Mouse (Mus musculus): Measurements from ENCODE around the gene Gm12830. TPM values are rescaled to one million over a fixed set of nuclear protein-coding genes. Genes with fewer than 3 reads are reported as not detected.

Gm12830 gene
- polyA plus RNA-seq, 1 experiment from 2014 or later = not detected

GRCm38 (mm10) chr4:114882232-114882631 lies 60.7 kb downstream of the Gm12830 start:
- no peaks in the 10 kb centered on the region for H3K79me2 ChIP-seq (ENCODE audit: inconsistent target)
- no peak overlapping the region for H3K27ac ChIP-seq
- WGBS (ENCODE audit: missing documents) = 100% methylated on average over 1 of the region's 1 CpGs
- H3K36me3 ChIP-seq (ENCODE audit: inconsistent target) = no peaks in the 10 kb centered on the region
- H3K4me3 ChIP-seq (ENCODE audit: inconsistent target) = no peak overlapping the region

- Histone ChIP-seq H3K4me3 (ENCODE audit: inconsistent target) (no peak overlapping the region), H3K27ac (no peak overlapping the region), H3K36me3 (ENCODE audit: inconsistent target) (no peaks in the 10 kb centered on the region), H3K79me2 (ENCODE audit: inconsistent target) (no peaks in the 10 kb centered on the region)
- WGBS (ENCODE audit: missing documents) = 25% methylated on average over 3 of the region's 4 CpGs
These were observed 76.3 kb downstream of the Gm12830 start for GRCm38 (mm10) chr4:114897853-114898252.

- Histone ChIP-seq H3K36me3 (ENCODE audit: inconsistent target) (no peaks in the 10 kb centered on the region), H3K27ac (no peak overlapping the region), H3K79me2 (ENCODE audit: inconsistent target) (no peaks in the 10 kb centered on the region), H3K4me3 (ENCODE audit: inconsistent target) (no peak overlapping the region)
- WGBS (ENCODE audit: missing documents) = 9% methylated on average over 3 of the region's 3 CpGs
These were observed 78.4 kb downstream of the Gm12830 start for GRCm38 (mm10) chr4:114899885-114900284.

DNA sequence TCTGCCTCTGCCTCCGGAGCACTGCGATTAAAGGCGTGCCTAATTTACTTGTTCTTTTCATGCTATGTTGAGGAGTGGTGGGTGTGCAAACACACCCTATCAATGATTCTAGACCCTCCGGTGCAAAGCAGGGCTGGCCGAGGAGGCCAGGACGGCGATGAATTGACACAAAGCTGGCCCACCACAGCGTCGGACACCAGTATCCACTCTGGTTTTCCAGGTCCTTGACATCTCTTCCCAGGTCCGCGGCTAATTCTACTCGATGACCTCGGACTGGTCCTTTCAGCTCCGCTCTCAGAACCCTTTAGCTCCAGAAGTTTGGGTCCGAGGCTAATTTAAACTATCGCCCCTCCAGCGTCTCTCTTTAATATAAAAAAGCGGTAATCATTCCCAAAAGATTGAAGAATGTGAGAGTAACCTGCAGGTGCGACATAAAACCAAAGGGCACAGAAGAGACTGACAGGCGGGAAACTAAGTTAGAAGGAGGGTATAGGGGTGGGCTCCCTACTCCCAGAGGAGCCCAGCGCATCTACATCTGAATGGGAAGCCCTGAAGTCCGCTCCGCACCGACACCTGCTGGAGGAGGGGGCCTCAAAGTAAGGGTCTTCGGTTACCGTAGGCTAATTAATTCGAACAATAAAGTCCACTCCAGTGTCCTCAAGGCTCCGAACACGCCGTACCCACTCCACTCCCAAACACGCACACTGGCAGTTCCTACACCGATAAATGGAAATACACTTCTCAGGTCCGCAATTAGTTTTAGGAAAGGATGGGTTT lies 79.5 kb downstream of the Gm12830 start:
- Histone ChIP-seq H3K79me2 (ENCODE audit: inconsistent target) (no peaks in the 10 kb centered on the region), H3K27ac (no peak overlapping the region), H3K36me3 (ENCODE audit: inconsistent target) (no peaks in the 10 kb centered on the region), H3K4me3 (ENCODE audit: inconsistent target) (no peak overlapping the region)
- 13% methylated on average over 33 of the region's 33 CpGs for WGBS (ENCODE audit: missing documents)

GRCm38 (mm10) chr4:114901643-114902351 lies 80.3 kb downstream of the Gm12830 start:
- Histone ChIP-seq H3K36me3 (ENCODE audit: inconsistent target) (no peaks in the 10 kb centered on the region), H3K79me2 (ENCODE audit: inconsistent target) (no peaks in the 10 kb centered on the region), H3K4me3 (ENCODE audit: inconsistent target) (no peak overlapping the region), H3K27ac (no peak overlapping the region)
- WGBS (ENCODE audit: missing documents) = 4% methylated on average over 42 of the region's 42 CpGs

DNA sequence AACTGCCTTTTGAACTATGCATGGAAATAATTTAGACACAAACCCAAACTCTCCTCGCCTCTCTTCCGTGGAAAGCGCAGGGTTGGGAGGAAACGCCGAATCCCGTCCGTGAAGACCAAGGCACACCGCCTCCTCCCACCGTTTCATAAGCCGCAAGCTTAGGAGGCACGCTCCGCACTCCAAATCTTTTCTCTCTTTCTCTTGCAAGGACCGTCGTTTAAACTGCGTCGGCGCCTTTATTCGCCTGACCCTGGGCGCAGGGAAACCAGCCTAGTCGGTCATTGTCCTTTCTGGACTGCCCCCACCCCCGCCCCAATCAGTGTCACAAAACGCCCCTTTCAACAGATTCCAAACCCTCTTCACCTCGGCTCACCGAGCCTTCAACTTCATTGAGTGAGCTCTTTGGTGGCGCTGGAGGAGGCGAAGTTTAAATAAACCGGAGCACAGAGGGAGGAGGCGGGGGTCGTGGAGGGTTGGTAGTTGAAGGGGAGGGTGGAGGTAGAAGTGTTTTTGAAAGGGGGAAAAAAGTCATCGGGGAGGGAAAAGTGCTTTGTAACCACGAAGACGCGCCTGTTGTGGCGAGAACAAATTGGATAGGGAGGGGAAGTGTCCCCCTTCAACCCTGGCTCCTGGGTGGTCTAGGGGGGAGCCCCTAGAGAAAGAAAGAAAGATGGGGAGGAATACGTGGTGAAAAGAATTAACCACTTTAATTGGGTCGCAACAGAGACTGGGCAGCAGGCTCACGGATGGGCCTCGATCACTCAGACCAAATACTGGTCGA lies 81.3 kb downstream of the Gm12830 start:
- Histone ChIP-seq H3K79me2 (ENCODE audit: inconsistent target) (no peaks in the 10 kb centered on the region), H3K27ac (no peak overlapping the region), H3K36me3 (ENCODE audit: inconsistent target) (no peaks in the 10 kb centered on the region), H3K4me3 (ENCODE audit: inconsistent target) (no peak overlapping the region)
- WGBS (ENCODE audit: missing documents) = 9% methylated on average over 39 of the region's 39 CpGs

DNA sequence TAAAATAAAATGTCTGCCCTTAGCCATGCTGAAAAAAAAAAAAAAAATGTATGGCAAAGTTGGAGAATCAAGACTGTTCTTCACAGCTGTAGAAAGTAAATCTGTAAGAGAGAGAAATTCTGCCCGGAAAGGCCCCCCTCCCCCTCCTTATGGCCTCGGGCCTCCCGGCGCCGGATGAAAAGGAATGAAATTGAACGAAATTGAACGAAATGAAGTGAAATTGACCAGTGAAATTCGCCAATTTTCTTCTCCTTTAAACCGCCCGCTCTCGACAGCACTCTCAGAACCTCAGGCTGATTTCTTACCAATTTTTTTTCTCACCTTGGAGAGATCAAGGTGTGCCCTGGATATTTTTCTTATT lies 81.9 kb downstream of the Gm12830 start:
- H3K4me3 ChIP-seq (ENCODE audit: inconsistent target) = no peak overlapping the region
- no peaks in the 10 kb centered on the region for H3K36me3 ChIP-seq (ENCODE audit: inconsistent target)
- H3K79me2 ChIP-seq (ENCODE audit: inconsistent target) = no peaks in the 10 kb centered on the region
- WGBS (ENCODE audit: missing documents) = 25% methylated on average over 11 of the region's 11 CpGs
- H3K27ac ChIP-seq = no peak overlapping the region

DNA sequence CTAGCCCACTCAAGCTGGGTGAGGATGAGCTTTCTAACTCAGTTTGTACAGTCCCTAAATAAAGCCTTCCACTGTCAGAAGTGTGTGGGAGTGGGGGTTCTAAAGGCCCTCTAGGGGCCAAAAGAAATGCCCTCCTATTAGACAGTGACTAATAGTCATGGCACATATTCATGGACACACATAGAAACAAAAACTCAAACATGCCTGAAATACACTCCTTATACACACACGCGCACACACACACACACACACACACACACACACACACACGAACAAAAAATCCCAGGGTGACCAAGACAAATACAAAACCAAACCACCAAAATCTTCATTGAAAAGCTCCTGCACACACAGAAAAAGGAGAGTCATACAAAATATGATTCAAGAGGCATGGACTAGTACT lies 84.0 kb downstream of the Gm12830 start:
- Histone ChIP-seq H3K36me3 (ENCODE audit: inconsistent target) (no peaks in the 10 kb centered on the region), H3K27ac (no peak overlapping the region), H3K4me3 (ENCODE audit: inconsistent target) (no peak overlapping the region), H3K79me2 (ENCODE audit: inconsistent target) (no peaks in the 10 kb centered on the region)
- WGBS (ENCODE audit: missing documents) = 89% methylated on average over 3 of the region's 3 CpGs

Other genes with a start within 250 kb of the Gm12830 start
- gene Foxd2, start 87.2 kb downstream of the Gm12830 start, polyA plus RNA-seq (2018) = 0.37 to 0.45 TPM (median 0.38 TPM) in 3 replicates
- gene Foxe3, start 104.3 kb downstream of the Gm12830 start, polyA plus RNA-seq (2018) = not detected in 3 replicates
- gene Cmpk1, start 165.5 kb downstream of the Gm12830 start, polyA plus RNA-seq (2018) = 89.7 to 330 TPM (median 144 TPM) in 3 replicates
- 1.1 to 3.7 TPM (median 1.2 TPM) in 3 replicates for gene Stil, start 178.4 kb downstream of the Gm12830 start, polyA plus RNA-seq (2018)
- 3.6 to 11.5 TPM (median 5.3 TPM) in 3 replicates for gene Tal1, start 234.7 kb downstream of the Gm12830 start, polyA plus RNA-seq (2018)